Mouse (Mus musculus) thymus, adult 2 months (tissue): ENCODE measurements at regions not wholly inside any gene's neighbourhood (a gene's known extent, or its start where the extent isn't known, plus 50 kb on each side); places are given as distances from the start of the nearest gene placed in this dataset.

Experiments
- DNase-seq: peaks from one replicate; pipeline ENCODE4 v3.0.0; 2021
- H3K27ac ChIP-seq: fragments of 200-500 bp; 2 replicates; pipeline ENCODE4 v1.5.1; 2012; ENCODE audit warnings: low read length, control low read depth; ENCODE audit not compliant: control insufficient read depth, insufficient read depth
- H3K27me3 ChIP-seq: fragments of 200-500 bp; 2 replicates; pipeline ENCODE4 v1.6.1; 2012; ENCODE audit warnings: mild to moderate bottlenecking, low read length, moderate library complexity, mixed read lengths; ENCODE audit not compliant: control insufficient read depth, insufficient read depth
- H3K36me3 ChIP-seq: fragments of 200-500 bp; 2 replicates; pipeline ENCODE4 v1.6.1; 2012; ENCODE audit warnings: mild to moderate bottlenecking, low read length, moderate library complexity; ENCODE audit not compliant: control insufficient read depth, insufficient read depth
- H3K4me1 ChIP-seq: fragments of 200-500 bp; replicated peaks from 2 replicates; pipeline ENCODE4 v1.6.1; 2012; ENCODE audit warnings: low read length; ENCODE audit not compliant: control insufficient read depth, insufficient read depth
- H3K4me3 ChIP-seq: fragments of 200-500 bp; 2 replicates; pipeline ENCODE4 v1.5.1; 2012; ENCODE audit warnings: mild to moderate bottlenecking, low read length, control low read depth, moderate library complexity; ENCODE audit not compliant: control insufficient read depth, insufficient read depth
- CTCF ChIP-seq: fragments of 200-500 bp; IDR thresholded peaks from 2 replicates; pipeline ENCODE4 v1.5.1; 2012; ENCODE audit warnings: mild to moderate bottlenecking, control low read depth, low read length, moderate library complexity, borderline replicate concordance; ENCODE audit not compliant: control insufficient read depth, poor library complexity, insufficient read depth; ENCODE audit errors: extremely low read depth
- POLR2A ChIP-seq: fragments of 200-500 bp; IDR thresholded peaks from 2 replicates; pipeline ENCODE4 v1.6.1; 2012; ENCODE audit warnings: mild to moderate bottlenecking, low read length, control low read depth, moderate library complexity; ENCODE audit not compliant: control insufficient read depth, poor library complexity, insufficient read depth; ENCODE audit errors: extremely low read depth
- WGBS: fragments of 180-500 bp; shearing (Covaris S2); methylation state at CpG from one replicate; pipeline ENCODE4 v1.1.7; 2018; 5-methylcytosine and 5-hydroxymethylcytosine counted together

GRCm38 (mm10) chr8:11915721-11916120 lies 75.4 kb downstream of the Tex29 start:
- WGBS: 90% methylated on average over 11 of the region's 11 CpGs
- Histone ChIP-seq H3K4me3 (no peak overlapping the region), H3K4me1 (no peaks in the 10 kb centered on the region), H3K27me3 (no peaks in the 10 kb centered on the region), H3K27ac (no peak overlapping the region), H3K36me3 (no peaks in the 10 kb centered on the region)
- no peak for DNase-seq
- TF ChIP-seq CTCF (no peak), POLR2A (no peak)

GRCm38 (mm10) chr8:11919876-11920275 lies 79.6 kb downstream of the Tex29 start:
- H3K36me3 ChIP-seq: no peaks in the 10 kb centered on the region
- no peak for DNase-seq
- H3K4me1 ChIP-seq: no peaks in the 10 kb centered on the region; the same call in 1 of the 2 replicates
- TF ChIP-seq CTCF (no peak), POLR2A (no peak)
- no peaks in the 10 kb centered on the region for H3K27me3 ChIP-seq
- 86% methylated on average over 2 of the region's 2 CpGs for WGBS
- H3K4me3 ChIP-seq: no peak overlapping the region
- no peak overlapping the region for H3K27ac ChIP-seq

GRCm38 (mm10) chr8:11923115-11923514 lies 82.8 kb downstream of the Tex29 start:
- TF ChIP-seq POLR2A (no peak), CTCF (no peak)

GRCm38 (mm10) chr8:11924165-11924564 lies 83.9 kb downstream of the Tex29 start:
- no peak overlapping the region for H3K4me3 ChIP-seq
- TF ChIP-seq POLR2A (no peak), CTCF (no peak)
- DNase-seq: peak; percentile 56
- H3K27me3 ChIP-seq: no peaks in the 10 kb centered on the region
- H3K27ac ChIP-seq: no peak overlapping the region
- H3K4me1 ChIP-seq: no peaks in the 10 kb centered on the region; the same call in none of the 2 replicates
- 53% methylated on average over 11 of the region's 11 CpGs for WGBS
- no peaks in the 10 kb centered on the region for H3K36me3 ChIP-seq

More at GRCm38 (mm10) chr8:11923115-11923514, 82.8 kb downstream of the Tex29 start:
- H3K36me3 ChIP-seq: no peaks in the 10 kb centered on the region
- H3K4me3 ChIP-seq: no peak overlapping the region
- DNase-seq: no peak
- no peak overlapping the region for H3K27ac ChIP-seq
- 69% methylated on average over 7 of the region's 7 CpGs for WGBS
- no peaks in the 10 kb centered on the region; the same call in none of the 2 replicates for H3K4me1 ChIP-seq
- H3K27me3 ChIP-seq: no peaks in the 10 kb centered on the region

GRCm38 (mm10) chr8:11942892-11943332 lies 102.6 kb downstream of the Tex29 start:
- Histone ChIP-seq H3K27me3 (no peaks in the 10 kb centered on the region), H3K4me3 (no peak overlapping the region), H3K36me3 (no peaks in the 10 kb centered on the region), H3K4me1 (no peaks in the 10 kb centered on the region), H3K27ac (no peak overlapping the region)
- TF ChIP-seq CTCF (no peak), POLR2A (no peak)
- peak; percentile 32 for DNase-seq
- WGBS: 30% methylated on average over 6 of the region's 6 CpGs

GRCm38 (mm10) chr8:11947766-11948165 lies 107.5 kb downstream of the Tex29 start:
- Histone ChIP-seq H3K4me1 (no peaks in the 10 kb centered on the region), H3K27ac (no peak overlapping the region), H3K4me3 (no peak overlapping the region), H3K27me3 (no peaks in the 10 kb centered on the region), H3K36me3 (no peaks in the 10 kb centered on the region)
- 86% methylated on average over 8 of the region's 8 CpGs for WGBS
- DNase-seq: no peak
- no peak for TF ChIP-seq POLR2A
- TF ChIP-seq CTCF: no peak

- Histone ChIP-seq H3K27me3 (no peaks in the 10 kb centered on the region), H3K4me3 (no peak overlapping the region), H3K36me3 (no peaks in the 10 kb centered on the region), H3K4me1 (no peaks in the 10 kb centered on the region), H3K27ac (no peak overlapping the region)
- WGBS: 41% methylated on average over 7 of the region's 7 CpGs
- DNase-seq: no peak
- TF ChIP-seq CTCF (no peak), POLR2A (no peak)
Measured at GRCm38 (mm10) chr8:11956268-11956667, 116.0 kb downstream of the Tex29 start.
